Mouse (Mus musculus): Measurements from ENCODE around the gene Fignl1. TPM values are rescaled to one million over a fixed set of nuclear protein-coding genes. Genes with fewer than 3 reads are reported as not detected.

Fignl1 gene
- 17.5 and 24.4 TPM in 2 replicates for polyA plus RNA-seq (2011; ENCODE audit: insufficient read length, low read depth, missing spikeins)

DNA sequence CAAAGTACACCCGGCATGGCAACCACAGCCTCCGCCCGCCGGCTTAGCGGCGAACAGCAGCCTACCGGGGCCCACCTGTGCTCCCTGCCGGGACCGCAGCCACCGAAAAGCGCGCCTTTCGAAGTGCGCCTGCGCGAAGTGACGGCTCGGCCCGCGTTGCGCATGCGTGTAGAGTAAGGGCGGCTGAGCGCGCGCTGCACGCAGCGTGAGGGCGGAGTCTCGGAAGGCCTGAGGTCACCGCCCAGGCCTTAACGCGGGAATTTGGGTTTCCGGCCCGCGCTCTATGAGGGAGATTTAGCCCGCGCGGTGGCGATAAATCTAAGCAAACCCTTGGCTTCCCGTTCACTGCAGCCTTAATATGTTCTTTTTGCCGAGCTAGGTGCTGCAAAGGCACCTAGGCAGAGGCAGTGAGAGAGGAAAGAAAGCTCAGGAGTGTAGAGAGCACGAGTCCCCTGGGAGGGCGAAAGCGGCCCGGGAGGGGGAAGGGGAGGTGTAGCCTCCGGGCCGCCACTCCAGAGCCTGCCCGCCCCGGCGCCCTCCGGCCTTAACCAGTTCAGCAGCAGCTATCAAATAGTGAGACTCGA lies at the start of gene Fignl1:
TSS of gene Fignl1 (minus strand) at position 143 of the 584 bp plus-strand sequence.
- TF ChIP-seq CTCF (IDR thresholded peaks at IDR 0.05; ENCODE audit: borderline replicate concordance, insufficient read depth, low read length) (no peak), POLR2A (IDR thresholded peaks at IDR 0.05; ENCODE audit: low read depth, low read length) (peak; percentile 39; the same call in 1 of the 2 replicates)
- peaks cover 1% of the 10 kb centered on the region; the same call in 1 of the 2 replicates for H3K4me1 ChIP-seq (ENCODE audit: control insufficient read depth, insufficient read depth, low read length)
- H3K27ac ChIP-seq (ENCODE audit: insufficient read depth, low read length) = peak within 1 kb of the TSS; percentile 65
- H3K4me3 ChIP-seq (ENCODE audit: insufficient read depth, low read length) = peak within 1 kb of the TSS; percentile 68

DNA sequence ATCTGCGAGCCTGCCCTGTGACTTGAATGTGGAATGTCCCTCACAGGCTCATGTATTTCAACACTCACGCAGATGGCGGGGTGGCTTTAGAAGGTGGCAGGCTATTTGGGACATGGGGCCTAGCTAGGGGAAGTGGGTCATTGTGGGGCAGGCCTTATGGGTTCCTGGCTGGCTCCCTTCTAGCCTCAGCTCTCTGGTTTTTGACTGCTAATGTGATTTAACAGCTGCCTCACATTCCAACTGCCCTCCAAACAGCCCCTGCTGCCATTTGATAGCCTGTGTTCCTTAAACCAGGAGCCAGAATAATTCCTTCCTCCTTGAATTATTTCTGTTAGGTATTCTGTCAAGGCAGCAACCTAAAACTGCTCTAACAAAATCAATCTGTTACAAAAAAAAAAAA lies 48.2 kb upstream of the Fignl1 start:
- Histone ChIP-seq H3K27ac (ENCODE audit: insufficient read depth, low read length) (no peak overlapping the region), H3K4me3 (ENCODE audit: insufficient read depth, low read length) (no peak overlapping the region), H3K4me1 (ENCODE audit: control insufficient read depth, insufficient read depth, low read length) (no peaks in the 10 kb centered on the region; the same call in 1 of the 2 replicates)
- TF ChIP-seq CTCF (IDR thresholded peaks at IDR 0.05; ENCODE audit: borderline replicate concordance, insufficient read depth, low read length) = no peak
- TF ChIP-seq POLR2A (IDR thresholded peaks at IDR 0.05; ENCODE audit: low read depth, low read length) = no peak

DNA sequence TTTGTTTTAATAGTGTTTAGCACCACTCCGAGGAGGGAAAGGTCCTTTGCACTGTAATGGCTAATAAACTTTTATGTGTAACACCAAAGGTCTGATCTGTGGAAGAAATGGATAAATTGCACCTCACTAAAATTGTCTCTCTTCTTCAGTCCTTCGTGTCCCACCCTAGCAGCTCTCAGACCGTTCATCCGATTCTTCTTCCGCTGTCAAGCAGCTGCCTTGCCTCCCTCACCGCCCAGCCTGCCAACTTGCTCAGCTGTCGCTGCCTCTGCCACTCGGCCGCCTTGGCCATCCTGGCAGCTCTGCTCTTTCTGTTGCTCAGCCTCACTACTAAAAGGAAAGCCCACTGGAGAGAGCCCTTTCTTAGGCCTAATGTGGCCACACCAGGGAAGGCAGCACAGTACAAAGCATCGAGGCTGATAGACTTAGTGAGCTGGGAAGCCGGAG lies 46.9 kb upstream of the Fignl1 start:
- TF ChIP-seq CTCF (IDR thresholded peaks at IDR 0.05; ENCODE audit: borderline replicate concordance, insufficient read depth, low read length) (no peak), POLR2A (IDR thresholded peaks at IDR 0.05; ENCODE audit: low read depth, low read length) (no peak)
- Histone ChIP-seq H3K4me1 (ENCODE audit: control insufficient read depth, insufficient read depth, low read length) (peaks cover 3% of the 10 kb centered on the region), H3K27ac (ENCODE audit: insufficient read depth, low read length) (no peak overlapping the region), H3K4me3 (ENCODE audit: insufficient read depth, low read length) (no peak overlapping the region)

DNA sequence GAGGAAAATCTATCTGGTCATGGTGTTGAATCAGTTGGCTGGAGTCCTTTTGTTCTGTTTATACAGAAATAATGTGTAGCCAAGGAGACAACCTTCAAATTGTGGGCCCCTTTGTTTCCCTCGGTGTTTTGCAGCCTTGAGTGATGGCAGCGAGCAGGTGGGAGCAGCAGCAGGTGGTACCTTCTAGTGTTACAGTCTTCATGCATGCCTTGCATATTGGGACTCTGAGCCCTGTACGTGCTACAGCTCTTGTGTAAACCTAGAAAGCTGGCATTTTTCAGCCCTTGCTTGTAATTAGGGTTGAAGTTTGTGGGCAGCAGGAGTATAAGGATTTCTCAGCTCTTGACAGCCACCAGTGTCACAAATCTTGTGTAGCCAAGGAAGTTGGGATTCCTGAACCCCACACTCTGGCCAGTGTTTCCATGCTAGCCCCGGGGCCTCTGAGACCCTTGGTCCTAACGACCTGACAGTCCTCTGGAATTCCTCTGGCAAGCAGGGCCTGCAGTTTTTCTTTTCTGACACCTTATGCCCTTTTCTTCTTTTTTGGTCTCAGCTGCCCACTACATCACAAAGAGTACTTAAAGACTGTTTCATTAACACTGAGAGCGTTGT lies 46.4 kb upstream of the Fignl1 start:
- TF ChIP-seq CTCF (IDR thresholded peaks at IDR 0.05; ENCODE audit: borderline replicate concordance, insufficient read depth, low read length) = no peak
- TF ChIP-seq POLR2A (IDR thresholded peaks at IDR 0.05; ENCODE audit: low read depth, low read length) = no peak
- Histone ChIP-seq H3K27ac (ENCODE audit: insufficient read depth, low read length) (no peak overlapping the region), H3K4me3 (ENCODE audit: insufficient read depth, low read length) (no peak overlapping the region), H3K4me1 (ENCODE audit: control insufficient read depth, insufficient read depth, low read length) (peaks cover 8% of the 10 kb centered on the region)

DNA sequence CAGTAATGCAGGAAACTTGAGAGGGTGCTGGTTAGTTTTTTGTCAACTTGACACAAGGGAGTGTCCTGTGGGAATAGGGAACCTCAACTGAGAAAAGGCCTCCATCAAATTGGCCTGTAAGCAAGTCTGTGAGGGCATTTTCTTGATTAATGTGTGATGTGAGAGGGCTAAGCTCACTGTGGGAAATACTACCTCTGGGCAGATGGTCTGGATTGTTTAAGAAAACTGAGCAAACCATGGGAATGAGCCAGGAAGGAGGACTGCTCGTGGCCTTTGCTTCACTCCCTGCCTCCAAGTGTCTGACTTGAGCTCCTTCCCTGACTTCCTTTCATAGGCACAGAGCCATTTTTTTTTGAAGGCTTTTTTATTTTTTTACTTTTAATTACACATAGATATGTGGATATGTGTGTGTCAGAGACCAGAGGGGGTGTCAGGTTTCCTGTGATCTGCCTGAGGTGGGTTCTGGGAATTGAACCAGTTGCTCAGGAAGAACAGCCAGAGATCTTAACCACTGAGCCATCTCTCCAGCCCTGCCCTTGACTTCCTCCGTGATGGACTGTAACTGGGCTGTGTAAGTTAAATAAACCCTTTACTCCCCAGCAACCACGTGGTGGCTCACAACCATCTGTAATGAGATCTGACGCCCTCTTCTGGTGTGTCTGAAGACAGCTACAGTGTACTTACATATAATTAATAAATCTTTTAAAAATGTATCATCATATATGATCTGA lies 45.1 kb upstream of the Fignl1 start:
- TF ChIP-seq POLR2A (IDR thresholded peaks at IDR 0.05; ENCODE audit: low read depth, low read length) (no peak; the same call in 1 of the 2 replicates), CTCF (IDR thresholded peaks at IDR 0.05; ENCODE audit: borderline replicate concordance, insufficient read depth, low read length) (no peak)
- Histone ChIP-seq H3K4me3 (ENCODE audit: insufficient read depth, low read length) (no peak overlapping the region), H3K4me1 (ENCODE audit: control insufficient read depth, insufficient read depth, low read length) (peaks cover 13% of the 10 kb centered on the region), H3K27ac (ENCODE audit: insufficient read depth, low read length) (peak overlapping the region; percentile 51; the same call in 1 of the 2 replicates)

DNA sequence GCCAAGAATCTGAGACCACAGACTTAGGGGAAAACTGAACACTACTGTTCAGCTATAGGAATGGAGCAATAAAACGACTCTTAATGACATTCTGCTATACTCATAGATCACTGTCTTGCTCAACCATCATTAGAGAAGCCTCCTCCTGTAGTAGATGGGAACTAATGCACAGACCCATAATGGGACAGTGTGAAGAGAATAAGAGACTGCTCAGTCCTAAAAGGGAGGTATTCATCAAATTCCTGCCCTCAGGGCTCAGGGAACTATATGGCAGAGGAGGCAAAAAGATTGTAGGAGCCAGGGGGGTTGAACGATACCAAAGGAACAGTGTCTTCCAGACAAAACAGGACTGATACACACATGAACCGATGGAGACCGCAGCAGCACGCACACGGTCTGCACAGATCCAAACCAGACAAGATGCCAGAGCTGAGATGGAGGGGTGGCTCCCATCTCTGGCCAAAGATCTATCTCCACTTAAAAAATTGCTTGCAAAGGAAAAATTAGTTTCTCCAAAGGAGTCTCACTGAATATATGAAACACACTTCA lies 43.3 kb upstream of the Fignl1 start:
- TF ChIP-seq CTCF (IDR thresholded peaks at IDR 0.05; ENCODE audit: borderline replicate concordance, insufficient read depth, low read length) (no peak), POLR2A (IDR thresholded peaks at IDR 0.05; ENCODE audit: low read depth, low read length) (no peak)
- H3K4me1 ChIP-seq (ENCODE audit: control insufficient read depth, insufficient read depth, low read length) = peaks cover 13% of the 10 kb centered on the region
- H3K4me3 ChIP-seq (ENCODE audit: insufficient read depth, low read length) = no peak overlapping the region
- H3K27ac ChIP-seq (ENCODE audit: insufficient read depth, low read length) = peak overlapping the region; percentile 54; the same call in 1 of the 2 replicates

DNA sequence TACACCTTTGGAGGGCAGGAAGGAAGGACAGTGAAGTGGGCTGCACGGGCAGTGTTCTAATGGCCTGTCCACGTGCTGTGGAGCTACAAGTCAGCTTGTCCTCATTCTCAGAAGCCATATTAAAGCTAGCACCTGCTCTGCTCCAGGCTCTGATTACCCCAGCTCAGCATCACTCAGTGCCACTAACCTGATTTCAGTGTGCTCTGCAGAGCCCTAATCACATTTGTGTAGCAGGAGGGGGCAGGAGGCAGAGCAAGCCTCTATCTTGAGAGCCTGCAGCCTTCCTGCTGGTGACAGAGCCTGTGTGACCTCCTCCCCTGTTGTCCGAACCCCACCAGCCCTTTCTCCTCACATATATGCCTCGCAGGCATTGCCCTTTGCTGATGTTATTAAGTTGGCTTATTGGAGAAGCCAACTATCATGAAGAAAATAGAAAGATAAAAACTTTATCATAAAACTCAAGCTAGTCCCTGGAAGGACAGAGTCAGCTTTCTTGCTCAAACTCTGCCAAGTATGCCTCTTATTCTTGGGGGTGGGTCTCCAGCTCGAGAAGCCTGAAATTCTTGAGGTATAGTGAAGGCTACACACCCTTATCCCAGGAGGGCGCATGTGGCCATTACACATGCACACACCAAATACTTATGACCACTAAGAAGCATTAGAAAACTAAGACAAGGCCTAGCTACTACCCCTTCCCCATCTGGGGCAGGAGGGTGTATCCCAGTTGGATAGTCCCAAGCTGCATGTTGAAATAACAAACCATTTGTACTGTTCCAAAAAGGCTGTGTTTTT lies 41.9 kb upstream of the Fignl1 start:
- peak overlapping the region; percentile 52 for H3K27ac ChIP-seq (ENCODE audit: insufficient read depth, low read length)
- peaks cover 13% of the 10 kb centered on the region for H3K4me1 ChIP-seq (ENCODE audit: control insufficient read depth, insufficient read depth, low read length)
- no peak overlapping the region for H3K4me3 ChIP-seq (ENCODE audit: insufficient read depth, low read length)
- TF ChIP-seq CTCF (IDR thresholded peaks at IDR 0.05; ENCODE audit: borderline replicate concordance, insufficient read depth, low read length) = no peak
- TF ChIP-seq POLR2A (IDR thresholded peaks at IDR 0.05; ENCODE audit: low read depth, low read length) = no peak

DNA sequence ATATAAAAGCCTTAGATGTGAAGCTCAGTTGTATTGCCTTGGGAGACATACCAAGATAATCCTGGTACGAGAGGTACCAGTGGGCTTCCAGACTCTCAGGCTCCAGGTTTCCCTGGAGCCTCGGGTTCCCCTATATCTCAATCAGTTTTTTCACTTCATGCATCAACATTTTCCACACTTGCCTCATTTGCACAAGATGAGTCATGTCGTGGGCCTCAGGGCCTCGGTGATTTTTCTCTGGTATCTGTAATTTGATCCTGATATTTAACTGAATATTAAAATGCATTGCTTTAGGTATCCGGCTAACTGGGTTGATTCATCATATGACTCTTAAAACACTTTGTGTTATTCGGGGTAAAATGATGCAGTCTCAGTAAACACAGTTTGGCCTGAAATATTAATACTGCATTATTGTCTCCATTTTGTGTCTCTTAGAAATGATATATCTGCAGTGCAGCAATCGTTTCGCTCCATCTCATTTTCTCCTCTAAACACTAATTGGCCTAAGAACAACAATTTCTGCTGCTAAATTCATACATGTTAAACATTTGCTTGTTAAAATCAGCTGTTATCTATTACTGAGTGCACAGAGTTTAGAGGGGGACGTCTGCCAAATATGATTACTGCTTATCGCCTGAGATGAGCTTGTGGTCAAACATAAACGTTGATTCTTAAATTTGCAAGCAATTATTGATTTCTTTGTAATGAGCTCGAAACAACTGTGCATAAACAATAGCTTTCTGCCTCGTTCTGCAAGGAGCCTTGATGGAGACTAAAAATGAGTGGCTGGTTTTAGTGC lies 41.0 kb upstream of the Fignl1 start:
- no peak for TF ChIP-seq CTCF (IDR thresholded peaks at IDR 0.05; ENCODE audit: borderline replicate concordance, insufficient read depth, low read length)
- no peak for TF ChIP-seq POLR2A (IDR thresholded peaks at IDR 0.05; ENCODE audit: low read depth, low read length)
- peaks cover 14% of the 10 kb centered on the region for H3K4me1 ChIP-seq (ENCODE audit: control insufficient read depth, insufficient read depth, low read length)
- no peak overlapping the region for H3K4me3 ChIP-seq (ENCODE audit: insufficient read depth, low read length)
- peak overlapping the region; percentile 52 for H3K27ac ChIP-seq (ENCODE audit: insufficient read depth, low read length)

Data from embryonic fibroblast, embryonic 13.5 days (primary cell).